Mouse (Mus musculus) liver, embryonic 11.5 days (tissue): ENCODE data around the gene Dock7. TPM values are rescaled to one million over a fixed set of nuclear protein-coding genes. Genes with fewer than 3 reads are reported as not detected.
"Not testable (repeated sequence)": the region's sequence is repeated elsewhere in the genome, so short reads cannot be mapped to it uniquely, and the experiment has no call there.

Source experiments
- ATAC-seq: fragments of 200-750 bp; cut with Nextera tagmentation; replicated peaks from 2 replicates; pipeline ENCODE4 v1.8.0; 2017; ENCODE audit warnings: moderate number of reproducible peaks, mild to moderate bottlenecking, moderate TSS enrichment, moderate library complexity; ENCODE audit not compliant: low FRiP score
- DNase-seq: peaks from one replicate; pipeline ENCODE4 v3.0.0-alpha.2; 2017; ENCODE audit warnings: low spot score
- H3K27ac ChIP-seq: fragments of 300-500 bp; sonication (generic); 2 replicates; pipeline ENCODE4 v1.5.1; 2014; ENCODE audit warnings: mild to moderate bottlenecking, low read depth, low read length, control low read depth
- H3K27me3 ChIP-seq: fragments of 300-500 bp; sonication (generic); replicated peaks from 2 replicates; pipeline ENCODE4 v1.6.1; 2014; ENCODE audit warnings: low read length, mixed read lengths; ENCODE audit not compliant: control insufficient read depth, insufficient read depth
- H3K36me3 ChIP-seq: fragments of 300-500 bp; sonication (generic); 2 replicates; pipeline ENCODE4 v1.6.1; 2014; ENCODE audit warnings: mild to moderate bottlenecking, low read length, moderate library complexity, mixed read lengths; ENCODE audit not compliant: control insufficient read depth, insufficient read depth
- H3K4me1 ChIP-seq: fragments of 300-500 bp; sonication (generic); replicated peaks from 2 replicates; pipeline ENCODE4 v1.6.1; 2014; ENCODE audit warnings: low read length, mixed read lengths; ENCODE audit not compliant: control insufficient read depth, insufficient read depth
- H3K4me2 ChIP-seq: fragments of 300-500 bp; sonication (generic); 2 replicates; pipeline ENCODE4 v1.6.1; 2014; ENCODE audit warnings: mild to moderate bottlenecking, control low read depth, moderate library complexity
- H3K4me3 ChIP-seq: fragments of 300-500 bp; sonication (generic); 2 replicates; pipeline ENCODE4 v1.5.1; 2014; ENCODE audit warnings: low read depth, low read length, control low read depth
- H3K9ac ChIP-seq: fragments of 300-500 bp; sonication (generic); 2 replicates; pipeline ENCODE4 v1.6.1; 2014; ENCODE audit warnings: low read depth, low read length, control low read depth
- H3K9me3 ChIP-seq: fragments of 300-500 bp; sonication (generic); 2 replicates; pipeline ENCODE4 v1.6.1; 2016; ENCODE audit warnings: low read length, inconsistent platforms, mixed read lengths; ENCODE audit not compliant: control insufficient read depth
- WGBS: fragments of 180-500 bp; shearing (Covaris S2); extraction: QIAGEN DNeasy Blood & Tissue Kit; methylation state at CpG from one replicate; pipeline ENCODE4 v1.1.7; 2014; 5-methylcytosine and 5-hydroxymethylcytosine counted together
- polyA plus RNA-seq: library from polyadenylated mRNA; unstranded; fragments of >200 nt; fragmentation: Nextera tagmentation; extraction: Ambion mirVana; gene quantifications from 2 replicates; pipeline ENCODE4 v1.2.1, GENCODE M21; 2014

The Dock7 gene
- polyA plus RNA-seq, 1 experiment from 2014 or later = 39.0 TPM

- ATAC-seq = no peak
- H3K9me3 ChIP-seq = no peaks in the 10 kb centered on the region
- no peak overlapping the region for H3K27ac ChIP-seq
- no peaks in the 10 kb centered on the region for H3K36me3 ChIP-seq
- 80% methylated on average over 5 of the region's 5 CpGs for WGBS
- H3K9ac ChIP-seq = no peak overlapping the region
- H3K27me3 ChIP-seq = no peaks in the 10 kb centered on the region
- H3K4me2 ChIP-seq = no peak overlapping the region
- H3K4me1 ChIP-seq = no peaks in the 10 kb centered on the region
- no peak overlapping the region for H3K4me3 ChIP-seq
- DNase-seq = no peak
Observed at GRCm38 (mm10) chr4:99028377-99028776, 92.3 kb downstream of the Dock7 start.

- DNase-seq (no peak), ATAC-seq (no peak)
- Histone ChIP-seq H3K4me2 (no peak overlapping the region), H3K4me1 (no peaks in the 10 kb centered on the region), H3K9me3 (no peaks in the 10 kb centered on the region), H3K36me3 (no peaks in the 10 kb centered on the region), H3K9ac (no peak overlapping the region), H3K27ac (no peak overlapping the region), H3K27me3 (no peaks in the 10 kb centered on the region), H3K4me3 (no peak overlapping the region)
- WGBS = 94% methylated on average over 8 of the region's 8 CpGs
Observed at GRCm38 (mm10) chr4:99022221-99022620, 98.5 kb downstream of the Dock7 start.

- H3K4me3 ChIP-seq = no peak overlapping the region
- no peaks in the 10 kb centered on the region; the same call in 1 of the 2 replicates for H3K36me3 ChIP-seq
- no peak overlapping the region for H3K27ac ChIP-seq
- no peaks in the 10 kb centered on the region for H3K4me1 ChIP-seq
- H3K9ac ChIP-seq = no peak overlapping the region
- no peaks in the 10 kb centered on the region for H3K27me3 ChIP-seq
- no peak for ATAC-seq
- DNase-seq = no peak
- WGBS = 88% methylated on average over 4 of the region's 4 CpGs
- H3K9me3 ChIP-seq = no peaks in the 10 kb centered on the region
- no peak overlapping the region for H3K4me2 ChIP-seq
Observed at GRCm38 (mm10) chr4:99011039-99011438, 109.7 kb downstream of the Dock7 start.

GRCm38 (mm10) chr4:99006319-99006718, 114.4 kb downstream of the Dock7 start:
- Histone ChIP-seq H3K4me3 (no peak overlapping the region), H3K9me3 (no peaks in the 10 kb centered on the region), H3K9ac (no peak overlapping the region), H3K4me2 (no peak overlapping the region), H3K36me3 (no peaks in the 10 kb centered on the region; the same call in 1 of the 2 replicates), H3K27ac (no peak overlapping the region), H3K27me3 (no peaks in the 10 kb centered on the region), H3K4me1 (no peaks in the 10 kb centered on the region)
- DNase-seq = no peak
- ATAC-seq = no peak
- 82% methylated on average over 2 of the region's 2 CpGs for WGBS

GRCm38 (mm10) chr4:99005574-99005973, 115.1 kb downstream of the Dock7 start:
- Histone ChIP-seq H3K27ac (no peak overlapping the region), H3K4me3 (no peak overlapping the region), H3K4me1 (no peaks in the 10 kb centered on the region), H3K36me3 (no peaks in the 10 kb centered on the region), H3K9ac (no peak overlapping the region), H3K4me2 (no peak overlapping the region), H3K27me3 (no peaks in the 10 kb centered on the region), H3K9me3 (no peaks in the 10 kb centered on the region)
- ATAC-seq (no peak), DNase-seq (no peak)
- WGBS = 89% methylated on average over 2 of the region's 2 CpGs

- DNase-seq = no peak
- Histone ChIP-seq H3K36me3 (0 out of 2 replicates have a peak, but pooled peaks cover 2% of the 10 kb centered on the region), H3K4me2 (no peak overlapping the region), H3K4me1 (no peaks in the 10 kb centered on the region), H3K27me3 (no peaks in the 10 kb centered on the region), H3K27ac (no peak overlapping the region), H3K9me3 (no peaks in the 10 kb centered on the region), H3K4me3 (no peak overlapping the region), H3K9ac (no peak overlapping the region)
- 83% methylated on average over 4 of the region's 4 CpGs for WGBS
- ATAC-seq = no peak
Observed at GRCm38 (mm10) chr4:98993491-98993890, 127.2 kb downstream of the Dock7 start.

GRCm38 (mm10) chr4:98984701-98985100, 136.0 kb downstream of the Dock7 start:
- no peak overlapping the region for H3K9ac ChIP-seq
- 93% methylated on average over 8 of the region's 8 CpGs for WGBS
- no peaks in the 10 kb centered on the region for H3K4me1 ChIP-seq
- H3K36me3 ChIP-seq = peaks cover 7% of the 10 kb centered on the region; the same call in 1 of the 2 replicates
- ATAC-seq (no peak), DNase-seq (no peak)
- no peak overlapping the region for H3K27ac ChIP-seq
- no peak overlapping the region for H3K4me3 ChIP-seq
- H3K27me3 ChIP-seq = no peaks in the 10 kb centered on the region
- no peaks in the 10 kb centered on the region for H3K9me3 ChIP-seq
- H3K4me2 ChIP-seq = no peak overlapping the region

- not testable (repeated sequence) for H3K4me2 ChIP-seq, H3K9ac ChIP-seq, H3K4me3 ChIP-seq, DNase-seq, H3K9me3 ChIP-seq, H3K4me1 ChIP-seq, H3K27me3 ChIP-seq, H3K36me3 ChIP-seq, H3K27ac ChIP-seq, ATAC-seq
- WGBS = 81% methylated on average over 3 of the region's 3 CpGs
Observed at GRCm38 (mm10) chr4:98979976-98980375, 140.7 kb downstream of the Dock7 start.

GRCm38 (mm10) chr4:98978693-98979092, 142.0 kb downstream of the Dock7 start:
- WGBS = 84% methylated on average over 2 of the region's 2 CpGs
- ATAC-seq = no peak
- no peaks in the 10 kb centered on the region for H3K27me3 ChIP-seq
- no peaks in the 10 kb centered on the region for H3K9me3 ChIP-seq
- DNase-seq = no peak
- no peak overlapping the region for H3K4me2 ChIP-seq
- H3K9ac ChIP-seq = no peak overlapping the region
- H3K4me1 ChIP-seq = no peaks in the 10 kb centered on the region
- H3K36me3 ChIP-seq = 0 out of 2 replicates have a peak, but pooled peaks cover 4% of the 10 kb centered on the region
- H3K4me3 ChIP-seq = no peak overlapping the region
- no peak overlapping the region for H3K27ac ChIP-seq
